Mouse (Mus musculus): ENCODE measurements around the gene Popdc3. TPM values are rescaled to one million over a fixed set of nuclear protein-coding genes. Genes with fewer than 3 reads are reported as not detected.

The Popdc3 gene
- polyA plus RNA-seq, 1 experiment from 2014 or later, result 3.6 TPM

- 71% methylated on average over 1 of the region's 1 CpGs for WGBS
- no peak for ATAC-seq (ENCODE audit: insufficient number of reproducible peaks, low FRiP score, low TSS enrichment, low read depth)
- no peaks in the 10 kb centered on the region for H3K4me1 ChIP-seq
- no peak overlapping the region for H3K27ac ChIP-seq (replicated peaks)
- H3K27me3 ChIP-seq, result no peaks in the 10 kb centered on the region
- no peak overlapping the region for H3K9ac ChIP-seq
- H3K36me3 ChIP-seq, result no peaks in the 10 kb centered on the region
- H3K4me2 ChIP-seq (replicated peaks), result no peak overlapping the region
- no peak overlapping the region for H3K4me3 ChIP-seq (replicated peaks)
- H3K9me3 ChIP-seq (replicated peaks), result no peaks in the 10 kb centered on the region
Observed at GRCm38 (mm10) chr10:45204582-45204981, 26.7 kb downstream of the Popdc3 start.

- Histone ChIP-seq H3K9ac (no peak overlapping the region), H3K4me2 (replicated peaks) (no peak overlapping the region), H3K36me3 (no peaks in the 10 kb centered on the region), H3K4me3 (replicated peaks) (no peak overlapping the region), H3K4me1 (no peaks in the 10 kb centered on the region), H3K27ac (replicated peaks) (no peak overlapping the region), H3K27me3 (no peaks in the 10 kb centered on the region), H3K9me3 (replicated peaks) (no peaks in the 10 kb centered on the region)
- ATAC-seq (ENCODE audit: insufficient number of reproducible peaks, low FRiP score, low TSS enrichment, low read depth), result no peak
Observed at GRCm38 (mm10) chr10:45210201-45210600, 32.3 kb downstream of the Popdc3 start.

- ATAC-seq (ENCODE audit: insufficient number of reproducible peaks, low FRiP score, low TSS enrichment, low read depth), result no peak
- 77% methylated on average over 7 of the region's 7 CpGs for WGBS
- Histone ChIP-seq H3K4me2 (replicated peaks) (no peak overlapping the region), H3K4me3 (replicated peaks) (no peak overlapping the region), H3K27ac (replicated peaks) (no peak overlapping the region), H3K9me3 (replicated peaks) (no peaks in the 10 kb centered on the region), H3K4me1 (no peaks in the 10 kb centered on the region), H3K27me3 (no peaks in the 10 kb centered on the region), H3K9ac (no peak overlapping the region), H3K36me3 (no peaks in the 10 kb centered on the region)
Observed at GRCm38 (mm10) chr10:45216676-45217075, 38.8 kb downstream of the Popdc3 start.

GRCm38 (mm10) chr10:45229954-45230353 is 52.1 kb downstream of the Popdc3 start:
- H3K36me3 ChIP-seq, result no peaks in the 10 kb centered on the region
- no peak for ATAC-seq (ENCODE audit: insufficient number of reproducible peaks, low FRiP score, low TSS enrichment, low read depth)
- no peaks in the 10 kb centered on the region for H3K9me3 ChIP-seq (replicated peaks)
- WGBS, result 6% methylated on average over 4 of the region's 4 CpGs
- H3K27me3 ChIP-seq, result no peaks in the 10 kb centered on the region
- H3K9ac ChIP-seq, result no peak overlapping the region
- no peak overlapping the region for H3K4me2 ChIP-seq (replicated peaks)
- H3K4me1 ChIP-seq, result no peaks in the 10 kb centered on the region
- H3K4me3 ChIP-seq (replicated peaks), result no peak overlapping the region
- H3K27ac ChIP-seq (replicated peaks), result no peak overlapping the region

GRCm38 (mm10) chr10:45233351-45233750 is 55.5 kb downstream of the Popdc3 start:
- Histone ChIP-seq H3K4me2 (replicated peaks) (no peak overlapping the region), H3K27ac (replicated peaks) (no peak overlapping the region), H3K27me3 (no peaks in the 10 kb centered on the region), H3K36me3 (no peaks in the 10 kb centered on the region), H3K4me3 (replicated peaks) (no peak overlapping the region), H3K9me3 (replicated peaks) (no peaks in the 10 kb centered on the region), H3K9ac (no peak overlapping the region), H3K4me1 (no peaks in the 10 kb centered on the region)
- no peak for ATAC-seq (ENCODE audit: insufficient number of reproducible peaks, low FRiP score, low TSS enrichment, low read depth)
- WGBS, result 86% methylated on average over 6 of the region's 6 CpGs

- Histone ChIP-seq H3K4me2 (replicated peaks) (no peak overlapping the region), H3K4me3 (replicated peaks) (no peak overlapping the region), H3K4me1 (no peaks in the 10 kb centered on the region), H3K27me3 (no peaks in the 10 kb centered on the region), H3K9ac (no peak overlapping the region), H3K36me3 (no peaks in the 10 kb centered on the region), H3K27ac (replicated peaks) (no peak overlapping the region), H3K9me3 (replicated peaks) (no peaks in the 10 kb centered on the region)
- ATAC-seq (ENCODE audit: insufficient number of reproducible peaks, low FRiP score, low TSS enrichment, low read depth), result no peak
- 64% methylated on average over 3 of the region's 3 CpGs for WGBS
Observed at GRCm38 (mm10) chr10:45236304-45236703, 58.4 kb downstream of the Popdc3 start.

- Histone ChIP-seq H3K4me3 (replicated peaks) (no peak overlapping the region), H3K9ac (no peak overlapping the region), H3K36me3 (no peaks in the 10 kb centered on the region), H3K27ac (replicated peaks) (no peak overlapping the region), H3K27me3 (no peaks in the 10 kb centered on the region), H3K9me3 (replicated peaks) (no peaks in the 10 kb centered on the region), H3K4me1 (no peaks in the 10 kb centered on the region), H3K4me2 (replicated peaks) (no peak overlapping the region)
- 76% methylated on average over 5 of the region's 5 CpGs for WGBS
- no peak for ATAC-seq (ENCODE audit: insufficient number of reproducible peaks, low FRiP score, low TSS enrichment, low read depth)
Observed at GRCm38 (mm10) chr10:45237492-45237891, 59.6 kb downstream of the Popdc3 start.

- Histone ChIP-seq H3K36me3 (no peaks in the 10 kb centered on the region), H3K4me2 (replicated peaks) (no peak overlapping the region), H3K9ac (no peak overlapping the region), H3K4me1 (no peaks in the 10 kb centered on the region), H3K9me3 (replicated peaks) (no peaks in the 10 kb centered on the region), H3K27ac (replicated peaks) (no peak overlapping the region), H3K27me3 (no peaks in the 10 kb centered on the region), H3K4me3 (replicated peaks) (no peak overlapping the region)
- ATAC-seq (ENCODE audit: insufficient number of reproducible peaks, low FRiP score, low TSS enrichment, low read depth), result no peak
- 74% methylated on average over 1 of the region's 1 CpGs for WGBS
Observed at GRCm38 (mm10) chr10:45260477-45260876, 82.6 kb downstream of the Popdc3 start.

- no peaks in the 10 kb centered on the region for H3K4me1 ChIP-seq
- H3K4me2 ChIP-seq (replicated peaks), result no peak overlapping the region
- no peak overlapping the region for H3K27ac ChIP-seq (replicated peaks)
- WGBS, result 67% methylated on average over 3 of the region's 3 CpGs
- no peak overlapping the region for H3K9ac ChIP-seq
- no peaks in the 10 kb centered on the region for H3K9me3 ChIP-seq (replicated peaks)
- H3K4me3 ChIP-seq (replicated peaks), result no peak overlapping the region
- no peaks in the 10 kb centered on the region for H3K27me3 ChIP-seq
- H3K36me3 ChIP-seq, result no peaks in the 10 kb centered on the region
- no peak for ATAC-seq (ENCODE audit: insufficient number of reproducible peaks, low FRiP score, low TSS enrichment, low read depth)
Observed at GRCm38 (mm10) chr10:45262126-45262525, 84.2 kb downstream of the Popdc3 start.

GRCm38 (mm10) chr10:45276499-45276898 is 98.6 kb downstream of the Popdc3 start:
- Histone ChIP-seq H3K9me3 (replicated peaks) (no peaks in the 10 kb centered on the region), H3K4me3 (replicated peaks) (no peak overlapping the region), H3K4me1 (no peaks in the 10 kb centered on the region), H3K9ac (no peak overlapping the region), H3K27ac (replicated peaks) (no peak overlapping the region), H3K4me2 (replicated peaks) (no peak overlapping the region), H3K27me3 (no peaks in the 10 kb centered on the region), H3K36me3 (no peaks in the 10 kb centered on the region)
- 37% methylated on average over 3 of the region's 3 CpGs for WGBS
- no peak for ATAC-seq (ENCODE audit: insufficient number of reproducible peaks, low FRiP score, low TSS enrichment, low read depth)

GRCm38 (mm10) chr10:45276995-45277394 is 99.1 kb downstream of the Popdc3 start:
- WGBS, result 76% methylated on average over 5 of the region's 5 CpGs
- H3K27ac ChIP-seq (replicated peaks), result no peak overlapping the region
- no peaks in the 10 kb centered on the region for H3K4me1 ChIP-seq

GRCm38 (mm10) chr10:45285651-45286050 is 107.8 kb downstream of the Popdc3 start:
- H3K9me3 ChIP-seq (replicated peaks), result no peaks in the 10 kb centered on the region
- ATAC-seq (ENCODE audit: insufficient number of reproducible peaks, low FRiP score, low TSS enrichment, low read depth), result no peak

More at GRCm38 (mm10) chr10:45276995-45277394, 99.1 kb downstream of the Popdc3 start:
- no peak for ATAC-seq (ENCODE audit: insufficient number of reproducible peaks, low FRiP score, low TSS enrichment, low read depth)
- no peak overlapping the region for H3K4me2 ChIP-seq (replicated peaks)
- H3K36me3 ChIP-seq, result no peaks in the 10 kb centered on the region
- H3K9ac ChIP-seq, result no peak overlapping the region
- H3K9me3 ChIP-seq (replicated peaks), result no peaks in the 10 kb centered on the region
- H3K4me3 ChIP-seq (replicated peaks), result no peak overlapping the region
- H3K27me3 ChIP-seq, result no peaks in the 10 kb centered on the region

More at GRCm38 (mm10) chr10:45285651-45286050, 107.8 kb downstream of the Popdc3 start:
- peaks cover 18% of the 10 kb centered on the region for H3K27me3 ChIP-seq
- H3K27ac ChIP-seq (replicated peaks), result no peak overlapping the region
- no peaks in the 10 kb centered on the region for H3K36me3 ChIP-seq
- peaks cover 10% of the 10 kb centered on the region for H3K4me1 ChIP-seq
- H3K4me2 ChIP-seq (replicated peaks), result no peak overlapping the region
- WGBS, result 64% methylated on average over 5 of the region's 5 CpGs
- H3K9ac ChIP-seq, result no peak overlapping the region
- no peak overlapping the region for H3K4me3 ChIP-seq (replicated peaks)
